Mouse (Mus musculus) hindbrain, embryonic 10.5 days (tissue): Measurements from ENCODE around the gene Adcy10. TPM values are rescaled to one million over a fixed set of nuclear protein-coding genes. Genes with fewer than 3 reads are reported as not detected.
A peak's percentile ranks its signal among the peaks of the same experiment; 100 is the strongest.

ENCODE experiments used
- DNase-seq: peaks from one replicate; pipeline ENCODE4 v3.0.0-alpha.2; 2017; ENCODE audit warnings: low spot score
- H3K27ac ChIP-seq: fragments of 300-500 bp; sonication (generic); 2 replicates; pipeline ENCODE4 v1.5.1; 2016; ENCODE audit warnings: mild to moderate bottlenecking, moderate library complexity
- H3K27me3 ChIP-seq: fragments of 300-500 bp; sonication (generic); 2 replicates; pipeline ENCODE4 v1.6.1; 2016; ENCODE audit warnings: mild to moderate bottlenecking; ENCODE audit not compliant: poor library complexity, insufficient read depth, severe bottlenecking
- H3K36me3 ChIP-seq: fragments of 300-500 bp; sonication (generic); 2 replicates; pipeline ENCODE4 v1.6.1; 2016; ENCODE audit warnings: mild to moderate bottlenecking, moderate library complexity
- H3K4me1 ChIP-seq: fragments of 300-500 bp; sonication (generic); replicated peaks from 2 replicates; pipeline ENCODE4 v1.6.1; 2016; ENCODE audit warnings: mild to moderate bottlenecking
- H3K4me3 ChIP-seq: fragments of 300-500 bp; sonication (generic); 2 replicates; pipeline ENCODE4 v1.5.1; 2016; ENCODE audit warnings: mild to moderate bottlenecking, moderate library complexity
- H3K9me3 ChIP-seq: fragments of 300-500 bp; sonication (generic); 2 replicates; pipeline ENCODE4 v1.6.1; 2016; ENCODE audit warnings: mild to moderate bottlenecking, moderate library complexity
- WGBS: fragments of 180-500 bp; shearing (Covaris S2); methylation state at CpG from one replicate; pipeline ENCODE4 v1.1.7; 2016; 5-methylcytosine and 5-hydroxymethylcytosine counted together
- polyA plus RNA-seq: library from polyadenylated mRNA; unstranded; fragments of >200 nt; fragmentation: Nextera tagmentation; extraction: Ambion mirVana; gene quantifications from 2 replicates; pipeline ENCODE4 v1.2.1, GENCODE M21; 2016

The Adcy10 gene
- polyA plus RNA-seq, 1 experiment from 2014 or later = not detected

DNA sequence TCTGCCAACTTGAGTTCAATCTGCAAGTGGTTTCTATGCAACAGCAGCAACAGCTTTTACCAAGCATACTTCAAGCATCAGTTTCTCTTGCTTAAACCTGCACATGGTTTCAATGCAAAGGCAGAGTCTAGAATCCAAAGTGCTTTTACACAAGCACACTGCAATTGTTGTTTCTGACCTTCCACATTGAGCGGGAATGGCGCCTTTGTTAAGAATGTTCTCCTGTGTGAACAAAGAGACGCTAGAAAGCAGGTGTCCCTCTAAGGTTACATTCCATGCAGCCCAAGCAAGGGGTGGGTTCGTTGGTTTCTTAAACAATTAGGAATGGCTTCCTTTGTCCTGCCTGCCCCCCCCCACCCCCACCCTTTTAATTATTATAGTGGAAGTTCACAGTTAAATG, 128.9 kb downstream of the Adcy10 start:
- peaks cover 5% of the 10 kb centered on the region; the same call in 1 of the 2 replicates for H3K9me3 ChIP-seq
- H3K4me3 ChIP-seq = no peak overlapping the region
- no peaks in the 10 kb centered on the region for H3K27me3 ChIP-seq
- H3K36me3 ChIP-seq = peaks cover 31% of the 10 kb centered on the region
- H3K27ac ChIP-seq = no peak overlapping the region
- WGBS = 85% methylated on average over 4 of the region's 4 CpGs
- no peak for DNase-seq
- peaks cover 51% of the 10 kb centered on the region for H3K4me1 ChIP-seq

DNA sequence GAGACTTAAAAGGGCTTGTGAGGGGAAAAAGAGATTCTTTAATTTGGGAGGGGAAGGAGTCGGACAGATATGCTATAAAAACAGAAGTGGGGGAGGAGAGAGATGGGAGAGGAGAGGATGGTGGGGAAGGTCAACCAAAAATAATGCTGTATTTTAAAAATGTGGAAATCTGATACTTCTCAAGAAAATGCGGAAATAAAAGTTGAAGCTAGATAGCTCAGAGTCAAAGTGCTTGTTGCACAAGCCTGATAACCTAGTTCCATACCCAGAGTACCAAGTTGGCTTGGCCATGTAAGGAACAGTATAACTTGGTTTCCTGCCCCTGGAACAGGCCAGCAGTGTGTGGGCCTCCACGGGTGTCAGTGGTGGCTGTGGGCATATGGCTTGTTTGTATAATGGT, 129.8 kb downstream of the Adcy10 start:
- Histone ChIP-seq H3K4me1 (peaks cover 50% of the 10 kb centered on the region), H3K4me3 (no peak overlapping the region), H3K9me3 (peaks cover 5% of the 10 kb centered on the region; the same call in 1 of the 2 replicates), H3K27me3 (no peaks in the 10 kb centered on the region), H3K36me3 (peaks cover 31% of the 10 kb centered on the region), H3K27ac (no peak overlapping the region)
- WGBS = 95% methylated on average over 3 of the region's 3 CpGs
- DNase-seq = no peak

DNA sequence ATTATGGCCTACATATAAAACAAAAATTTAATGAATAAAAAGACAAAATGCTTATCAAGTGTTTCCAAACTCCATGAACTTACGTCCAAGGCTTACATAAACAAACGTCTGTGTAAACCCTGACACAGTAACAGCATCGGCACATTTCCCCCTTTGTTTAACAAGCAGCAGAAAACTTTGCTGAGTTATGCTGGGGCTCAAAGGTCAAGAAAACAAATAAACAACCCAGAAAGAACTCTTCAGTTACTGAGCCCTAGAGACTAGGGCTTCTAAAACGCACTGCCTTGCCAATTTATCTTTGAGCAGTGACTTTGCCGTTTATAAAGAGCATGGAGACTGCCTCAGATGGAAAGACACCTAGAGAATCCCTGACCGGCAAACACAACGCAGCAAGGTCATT, 131.7 kb downstream of the Adcy10 start:
- 48% methylated on average over 7 of the region's 7 CpGs for WGBS
- Histone ChIP-seq H3K9me3 (peaks cover 5% of the 10 kb centered on the region; the same call in 1 of the 2 replicates), H3K27me3 (no peaks in the 10 kb centered on the region), H3K27ac (peak overlapping the region; percentile 72), H3K4me1 (peaks cover 34% of the 10 kb centered on the region), H3K4me3 (no peak overlapping the region), H3K36me3 (peaks cover 37% of the 10 kb centered on the region)
- no peak for DNase-seq

DNA sequence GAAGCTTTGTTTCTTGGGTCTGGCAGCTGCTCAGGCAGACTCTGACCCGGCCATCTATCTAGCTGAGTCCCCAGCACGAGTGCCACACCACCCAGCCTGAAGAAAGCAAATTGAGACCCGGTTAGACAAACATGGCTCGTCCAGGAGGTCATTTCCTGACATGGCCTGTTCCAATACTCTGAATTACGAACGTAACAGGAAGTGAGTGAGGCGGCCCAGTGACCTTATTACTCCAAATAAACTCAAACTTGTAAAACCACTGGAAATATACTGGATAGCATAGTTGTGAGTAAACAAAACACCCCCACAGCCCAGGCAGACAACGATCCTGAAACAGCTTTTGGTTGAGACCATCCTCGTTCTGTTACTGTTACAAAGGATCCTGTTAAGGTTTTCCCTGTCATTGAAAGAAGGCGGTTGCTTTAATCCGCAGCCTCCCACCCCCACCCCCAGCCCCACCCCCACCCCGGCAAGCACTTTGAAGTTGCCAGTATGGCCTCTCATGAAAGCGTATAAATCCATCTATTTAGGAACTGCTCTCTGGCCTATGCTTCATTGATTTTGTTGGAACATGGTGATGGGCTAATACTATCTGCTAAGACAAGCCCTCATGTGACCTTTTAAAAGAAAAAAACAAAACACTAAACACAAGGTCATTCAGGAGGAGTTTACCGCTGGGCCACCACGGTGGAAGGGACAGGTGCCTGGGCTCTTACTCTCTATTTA, 132.3 kb downstream of the Adcy10 start:
- Histone ChIP-seq H3K27me3 (no peaks in the 10 kb centered on the region), H3K9me3 (peaks cover 5% of the 10 kb centered on the region; the same call in 1 of the 2 replicates), H3K27ac (peak overlapping the region; percentile 72), H3K4me3 (0 out of 2 replicates have a peak overlapping the region, but pooled peaks have one; percentile 16), H3K4me1 (peaks cover 34% of the 10 kb centered on the region), H3K36me3 (peaks cover 40% of the 10 kb centered on the region)
- WGBS = 27% methylated on average over 15 of the region's 15 CpGs
- DNase-seq = peak; percentile 31

DNA sequence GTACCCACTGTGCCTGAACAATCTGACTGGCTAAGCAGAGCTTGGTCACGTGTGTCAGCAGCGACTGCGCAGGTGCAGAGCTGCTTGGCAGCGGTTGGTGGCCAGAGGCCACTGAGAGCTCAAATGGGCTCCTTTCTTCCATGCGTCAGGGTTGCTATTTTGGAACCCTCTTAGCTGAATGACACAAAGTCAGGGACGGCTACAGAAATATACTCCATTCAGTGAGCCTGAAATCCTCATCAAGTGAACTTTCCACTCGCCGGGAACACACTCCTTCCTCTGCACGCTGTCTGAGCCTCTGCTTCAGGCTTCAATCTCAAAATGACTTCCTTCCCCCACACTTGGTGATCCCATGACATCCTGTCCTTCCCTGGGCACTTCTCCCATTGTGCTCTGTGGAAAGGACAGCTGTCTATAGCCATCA, 133.2 kb downstream of the Adcy10 start:
- Histone ChIP-seq H3K4me1 (peaks cover 30% of the 10 kb centered on the region), H3K27me3 (no peaks in the 10 kb centered on the region), H3K9me3 (peaks cover 5% of the 10 kb centered on the region; the same call in 1 of the 2 replicates), H3K4me3 (no peak overlapping the region), H3K27ac (peak overlapping the region; percentile 72; the same call in 1 of the 2 replicates), H3K36me3 (peaks cover 47% of the 10 kb centered on the region)
- no peak for DNase-seq
- whole genome bisulfite sequencing = 69% methylated on average over 9 of the region's 9 CpGs

DNA sequence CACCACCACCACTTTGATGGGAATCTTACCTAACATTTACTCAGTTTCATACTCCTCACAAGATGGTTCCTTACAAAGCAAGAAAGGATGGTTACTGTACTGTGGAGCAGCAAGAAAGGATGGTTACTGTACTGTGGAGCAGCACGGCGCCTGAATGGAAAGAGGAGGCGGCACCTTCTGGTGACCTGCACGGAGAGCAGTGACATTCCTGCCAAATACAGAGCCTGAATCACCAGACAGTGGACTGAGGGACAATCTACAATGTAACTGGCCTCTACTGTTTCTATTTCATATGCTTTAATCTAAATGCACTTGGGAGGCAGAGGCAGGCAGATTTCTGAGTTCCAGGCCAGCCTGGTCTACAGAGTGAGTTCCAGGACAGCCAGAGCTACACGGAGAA, 140.1 kb downstream of the Adcy10 start:
- H3K4me3 ChIP-seq = no peak overlapping the region
- no peaks in the 10 kb centered on the region for H3K27me3 ChIP-seq
- H3K4me1 ChIP-seq = peaks cover 13% of the 10 kb centered on the region
- H3K36me3 ChIP-seq = peaks cover 27% of the 10 kb centered on the region
- H3K9me3 ChIP-seq = no peaks in the 10 kb centered on the region
- no peak overlapping the region for H3K27ac ChIP-seq
- DNase-seq = no peak
- WGBS = 90% methylated on average over 5 of the region's 5 CpGs

DNA sequence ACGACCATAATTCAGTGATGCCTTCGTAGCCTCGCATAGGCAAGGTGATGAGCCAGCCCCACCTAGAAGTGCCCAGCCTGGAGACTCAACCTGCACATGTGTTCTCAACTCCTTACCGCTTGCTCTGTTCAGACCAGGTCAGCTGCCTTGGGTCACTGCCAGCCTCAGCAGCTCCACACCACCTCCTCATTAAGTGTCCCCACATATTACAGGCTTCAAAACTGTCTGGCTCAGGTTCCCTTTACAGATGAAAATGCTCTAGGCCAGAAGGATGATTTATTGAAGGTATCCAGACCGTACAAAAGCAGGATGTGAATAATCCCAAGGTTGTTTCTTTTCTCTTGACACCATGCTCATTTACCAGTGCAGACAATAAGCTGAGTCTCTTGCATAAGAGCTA, 140.9 kb downstream of the Adcy10 start:
- Histone ChIP-seq H3K27ac (no peak overlapping the region), H3K36me3 (peaks cover 21% of the 10 kb centered on the region), H3K4me1 (peaks cover 18% of the 10 kb centered on the region), H3K27me3 (no peaks in the 10 kb centered on the region), H3K9me3 (no peaks in the 10 kb centered on the region), H3K4me3 (no peak overlapping the region)
- 95% methylated on average over 5 of the region's 5 CpGs for WGBS
- no peak for DNase-seq

Other genes starting within 250 kb of the Adcy10 start
- gene Tiprl, start 248.2 kb upstream of the Adcy10 start, polyA plus RNA-seq = 97.1 and 98.4 TPM in 2 replicates
- 1.3 and 1.8 TPM in 2 replicates for gene Gpr161, start 189.4 kb upstream of the Adcy10 start, polyA plus RNA-seq
- 6.4 and 6.6 TPM in 2 replicates for gene Dcaf6, start 24.7 kb upstream of the Adcy10 start, polyA plus RNA-seq
- gene Mpc2, start 24.5 kb upstream of the Adcy10 start, polyA plus RNA-seq = 87.5 and 119 TPM in 2 replicates
- gene Mpzl1, start 149.4 kb downstream of the Adcy10 start, polyA plus RNA-seq = 119 and 136 TPM in 2 replicates
- gene Rcsd1, start 224.6 kb downstream of the Adcy10 start, polyA plus RNA-seq = 11.2 and 11.4 TPM in 2 replicates